Mouse (Mus musculus): ENCODE data around the gene Alg5.

GRCm38 (mm10) chr3:54795379-54795778 lies 60.0 kb downstream of the Alg5 start:
- TF ChIP-seq POLR2A (IDR thresholded peaks at IDR 0.05; ENCODE audit: borderline replicate concordance, extremely low read depth, low read depth, low read length), result no peak
- no peak for TF ChIP-seq CTCF (IDR thresholded peaks at IDR 0.05; ENCODE audit: insufficient read depth, low read length)

Data from lung, adult 2 months (tissue).